Mouse (Mus musculus): ENCODE measurements around the gene Nlk.

DNA sequence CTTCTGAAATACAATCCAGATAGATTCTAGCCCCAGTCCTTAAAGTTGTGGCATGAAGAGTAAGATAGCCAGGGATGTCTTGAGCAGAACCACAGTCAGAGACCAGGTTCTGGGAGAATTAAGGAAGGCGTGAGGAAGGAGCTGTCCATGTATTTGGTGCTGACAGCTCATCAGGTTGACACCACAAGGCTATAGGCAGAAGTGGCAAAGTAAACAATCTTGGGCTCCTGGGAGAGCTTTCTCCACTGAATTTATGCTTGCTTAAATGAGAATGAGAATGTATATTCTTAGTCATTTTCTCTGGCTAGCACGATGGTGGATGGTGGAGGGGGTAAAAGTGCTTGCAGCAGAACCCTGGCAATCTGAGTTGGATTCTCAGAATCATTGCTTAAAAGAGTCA, 33.7 kb upstream of the Nlk start:
- TF ChIP-seq CTCF (IDR thresholded peaks at IDR 0.05; ENCODE audit: extremely low read depth, insufficient read length, insufficient replicate concordance, low read depth, low read length) (no peak), POLR2A (IDR thresholded peaks at IDR 0.05; ENCODE audit: low read depth, low read length) (no peak)
